Mouse (Mus musculus): ENCODE results near the gene Ptar1.

The Ptar1 gene

GRCm38 (mm10) chr19:23757961-23758553, 70.8 kb downstream of the Ptar1 start:
- DNase-seq (ENCODE audit: low read depth, low spot score) = peak; percentile 96

DNA sequence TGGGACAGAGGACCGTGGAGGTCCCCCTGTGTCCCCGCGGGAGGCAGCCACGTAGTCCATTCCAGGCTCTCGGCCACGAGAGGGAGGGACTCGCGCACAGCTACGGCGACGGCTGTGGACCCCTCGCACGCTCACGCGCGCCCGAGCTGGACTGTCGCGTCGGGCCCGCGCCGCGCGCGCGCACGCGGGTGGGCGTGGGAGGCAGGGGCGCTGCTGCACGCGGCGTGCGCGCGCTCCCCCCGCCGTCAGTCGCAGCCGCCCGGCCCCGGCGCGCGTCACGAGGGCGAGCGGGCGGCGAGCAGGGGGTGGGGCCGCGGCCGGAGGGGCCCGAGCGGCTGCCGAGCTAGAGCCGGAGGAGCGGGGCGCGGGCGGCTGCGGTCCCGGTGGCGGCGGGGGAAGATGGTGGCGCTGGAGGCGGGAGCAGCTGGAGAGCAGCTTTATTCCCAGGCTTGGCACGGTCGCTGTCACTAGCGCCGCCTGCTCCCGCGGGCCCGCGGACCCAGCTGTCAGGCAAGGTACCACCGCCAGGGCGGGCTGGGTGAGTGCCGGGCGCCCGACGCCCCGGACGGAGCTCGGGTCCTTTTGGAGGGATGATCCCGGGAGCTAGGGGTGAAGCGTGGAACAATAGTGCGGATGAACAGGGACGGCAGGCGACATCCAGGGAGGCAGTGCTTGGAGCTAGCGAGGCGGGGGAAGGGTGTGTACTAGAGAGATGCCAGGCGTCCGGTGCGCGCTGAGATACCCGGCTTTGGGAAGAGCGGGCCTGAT, 71.5 kb downstream of the Ptar1 start, which contains the start of gene Apba1:
TSS of gene Apba1 (plus strand) at position 334 of the 768 bp plus-strand sequence.
- peak; percentile 47 for DNase-seq (ENCODE audit: low read depth, low spot score)

DNA sequence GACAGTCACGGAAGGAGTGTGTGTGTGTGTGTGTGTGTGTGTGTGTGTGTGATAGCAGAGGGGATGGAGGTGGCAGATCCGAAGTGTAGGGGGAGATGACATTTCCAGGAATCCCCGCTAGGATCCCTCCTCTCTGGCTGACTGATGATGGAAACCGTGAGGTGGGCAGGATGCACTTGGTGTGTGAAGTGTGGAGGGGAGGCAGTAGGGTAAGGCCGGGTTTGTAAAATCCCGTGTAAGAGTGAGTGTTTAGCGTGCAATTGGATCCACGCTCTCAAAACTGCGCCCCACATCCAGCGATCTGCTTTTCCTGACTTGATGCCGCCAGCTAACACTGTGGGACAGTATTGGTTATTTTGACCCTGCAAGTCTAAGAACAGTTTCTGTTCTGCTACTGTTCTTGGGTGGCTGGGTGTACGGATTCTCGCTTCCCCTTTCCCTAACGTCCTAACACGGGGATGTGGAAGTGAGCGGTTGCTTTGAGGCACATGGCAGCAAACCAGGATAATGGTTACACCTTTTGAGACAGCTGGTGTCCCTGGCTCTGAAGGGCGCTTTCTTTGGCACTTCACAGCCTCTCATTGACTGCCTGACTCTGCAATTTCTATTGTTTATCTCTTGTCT, 72.2 kb downstream of the Ptar1 start:
- DNase-seq (ENCODE audit: low read depth, low spot score) = no peak

GRCm38 (mm10) chr19:23763371-23763770, 76.1 kb downstream of the Ptar1 start:
- no peak for DNase-seq (ENCODE audit: low read depth, low spot score)

DNA sequence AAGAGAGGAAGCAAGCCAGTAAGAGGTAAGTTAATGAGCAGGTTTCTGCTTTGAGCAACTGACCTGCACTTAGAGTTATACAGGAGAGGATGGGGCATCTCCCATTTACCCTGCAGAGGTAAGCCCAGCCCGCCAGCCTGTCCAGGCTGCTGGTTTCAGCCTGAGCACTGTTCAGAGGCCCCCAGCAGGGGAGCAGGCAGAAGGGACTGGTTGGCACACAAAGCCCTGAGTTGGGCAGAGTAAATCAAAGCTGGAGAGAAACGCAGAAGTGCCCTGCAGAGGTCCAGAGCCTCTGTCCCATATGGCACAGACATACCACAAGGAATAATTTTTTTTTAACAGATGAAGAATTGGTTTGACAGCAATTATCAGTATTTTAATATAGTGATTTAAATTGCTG, 76.8 kb downstream of the Ptar1 start:
- no peak for DNase-seq (ENCODE audit: low read depth, low spot score)

DNA sequence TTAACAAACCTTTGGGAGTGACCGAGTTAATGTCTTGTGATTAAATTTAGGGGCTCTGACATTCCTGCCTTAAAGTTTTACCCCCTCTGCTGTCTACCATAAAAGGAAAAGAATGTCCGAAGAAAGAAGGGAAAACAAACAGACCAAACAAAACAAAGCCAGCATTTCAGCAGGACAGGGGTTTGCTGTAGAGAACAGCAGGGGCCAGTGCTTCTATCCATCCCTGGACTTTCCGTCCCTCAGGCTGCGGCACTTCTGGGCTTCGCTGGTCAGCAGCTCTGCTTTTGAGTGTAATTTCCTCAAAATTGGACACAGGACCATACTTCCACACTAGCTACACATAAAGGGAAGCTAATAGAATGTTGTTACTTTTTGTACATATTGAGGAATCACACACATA, 81.6 kb downstream of the Ptar1 start:
- DNase-seq (ENCODE audit: low read depth, low spot score) = no peak

- DNase-seq (ENCODE audit: low read depth, low spot score) = no peak
Observed at GRCm38 (mm10) chr19:23770494-23771423, 83.5 kb downstream of the Ptar1 start.

- peak; percentile 18 for DNase-seq (ENCODE audit: low read depth, low spot score)
Observed at GRCm38 (mm10) chr19:23771971-23772370, 84.7 kb downstream of the Ptar1 start.

DNA sequence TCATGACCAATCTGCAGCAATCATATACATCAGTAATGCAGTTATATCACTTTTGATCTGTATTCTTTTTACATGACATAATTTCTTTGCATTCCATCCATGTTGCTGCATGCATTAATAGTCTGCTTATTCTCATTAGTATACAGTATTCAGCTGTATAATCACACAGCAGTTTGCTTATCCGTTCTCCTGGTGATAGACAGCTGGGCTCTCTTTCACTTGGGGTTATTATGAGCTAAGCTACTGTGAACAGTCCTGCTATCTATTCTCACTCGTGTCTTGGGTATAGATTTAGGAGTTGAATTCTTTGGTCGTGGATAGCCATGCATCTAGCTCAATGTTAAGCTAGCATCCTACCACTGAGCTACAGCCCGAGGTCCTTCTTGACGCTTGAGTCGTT, 88.1 kb downstream of the Ptar1 start:
- DNase-seq (ENCODE audit: low read depth, low spot score) = no peak

GRCm38 (mm10) chr19:23779130-23779529, 91.9 kb downstream of the Ptar1 start:
- DNase-seq (ENCODE audit: low read depth, low spot score) = no peak

DNA sequence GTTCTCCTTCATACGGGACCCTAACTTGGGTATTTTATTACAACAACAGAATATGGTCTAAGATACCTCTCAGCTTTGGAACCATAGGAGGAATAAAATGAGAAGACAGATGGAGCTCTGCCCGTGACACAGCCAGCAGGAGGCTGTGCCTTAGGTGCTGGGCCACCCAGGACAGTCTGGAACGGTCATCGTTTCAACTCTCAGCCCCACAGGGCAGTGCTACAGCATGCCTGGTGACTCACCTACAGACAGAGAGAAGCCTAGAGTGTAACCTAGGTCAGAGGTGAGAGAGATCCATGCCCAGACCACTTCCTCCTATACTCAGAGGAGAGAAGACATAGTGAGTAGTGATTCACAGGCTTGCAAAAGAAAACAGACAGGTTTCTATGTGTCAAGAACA, 92.9 kb downstream of the Ptar1 start:
- DNase-seq (ENCODE audit: low read depth, low spot score) = peak; percentile 24
